Mouse (Mus musculus) heart, embryonic 15.5 days (tissue): ENCODE measurements around the gene 4930432M17Rik. TPM values are rescaled to one million over a fixed set of nuclear protein-coding genes. Genes with fewer than 3 reads are reported as not detected.

Experiments
- ATAC-seq: fragments of 200-750 bp; cut with Nextera tagmentation; replicated peaks from 2 replicates; pipeline ENCODE4 v1.8.0; 2017; ENCODE audit warnings: low read depth, moderate TSS enrichment; ENCODE audit not compliant: insufficient number of reproducible peaks, insufficient read depth, low FRiP score
- H3K27ac ChIP-seq: fragments of 300-500 bp; sonication (generic); 2 replicates; pipeline ENCODE4 v1.5.1; 2015; ENCODE audit warnings: mild to moderate bottlenecking, inconsistent platforms
- H3K27me3 ChIP-seq: fragments of 300-500 bp; sonication (generic); 2 replicates; pipeline ENCODE4 v1.6.1; 2015; ENCODE audit warnings: inconsistent platforms
- H3K36me3 ChIP-seq: fragments of 300-500 bp; sonication (generic); 2 replicates; pipeline ENCODE4 v1.6.1; 2015; ENCODE audit warnings: mild to moderate bottlenecking, inconsistent platforms
- H3K4me1 ChIP-seq: fragments of 300-500 bp; sonication (generic); replicated peaks from 2 replicates; pipeline ENCODE4 v1.6.1; 2015; ENCODE audit warnings: inconsistent platforms
- H3K4me2 ChIP-seq: fragments of 300-500 bp; sonication (generic); 2 replicates; pipeline ENCODE4 v1.6.1; 2015; ENCODE audit warnings: inconsistent platforms, mild to moderate bottlenecking, moderate library complexity
- H3K4me3 ChIP-seq: fragments of 300-500 bp; sonication (generic); 2 replicates; pipeline ENCODE4 v1.5.1; 2015; ENCODE audit warnings: mild to moderate bottlenecking, inconsistent platforms
- H3K9ac ChIP-seq: fragments of 300-500 bp; sonication (generic); 2 replicates; pipeline ENCODE4 v1.6.1; 2015; ENCODE audit warnings: mild to moderate bottlenecking, inconsistent platforms
- H3K9me3 ChIP-seq: fragments of 300-500 bp; sonication (generic); replicated peaks from 2 replicates; pipeline ENCODE4 v1.6.1; 2016; ENCODE audit warnings: inconsistent platforms
- WGBS: fragments of 180-500 bp; shearing (Covaris S2); methylation state at CpG from one replicate; pipeline ENCODE4 v1.1.7; 2015; ENCODE audit warnings: mixed read lengths; 5-methylcytosine and 5-hydroxymethylcytosine counted together
- polyA plus RNA-seq: library from polyadenylated mRNA; unstranded; fragments of >200 nt; fragmentation: Nextera tagmentation; extraction: Ambion mirVana; gene quantifications from 2 replicates; pipeline ENCODE4 v1.2.1, GENCODE M21; 2015

The 4930432M17Rik gene
- not detected in 2 replicates for polyA plus RNA-seq

DNA sequence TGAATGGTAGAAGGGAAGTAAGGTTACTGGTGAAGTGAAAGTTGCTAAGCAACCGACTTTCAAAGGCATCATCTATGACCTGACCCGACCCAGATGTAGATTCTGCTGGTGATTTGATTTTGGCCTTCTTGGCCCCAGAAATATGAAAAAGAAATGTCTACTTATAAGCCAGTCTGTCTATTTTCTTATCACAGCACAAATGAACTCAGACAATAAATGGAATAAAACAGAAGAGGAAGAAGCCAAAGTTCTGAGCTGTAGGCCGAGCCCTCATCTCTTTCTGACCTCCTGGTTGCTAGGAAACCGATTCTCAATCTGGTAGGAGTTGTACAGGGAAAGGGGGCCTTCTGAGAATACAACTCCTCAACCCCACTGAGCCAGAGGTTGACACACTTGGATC lies at the start of gene 4930432M17Rik:
4930432M17Rik (plus strand) TSS at position 301 of the 400 bp plus-strand sequence.
- Histone ChIP-seq H3K4me1 (0 out of 2 replicates have a peak, but pooled peaks cover 3% of the 10 kb centered on the region), H3K4me2 (no peak within 1 kb of the TSS), H3K27me3 (no peaks in the 10 kb centered on the region), H3K9me3 (no peaks in the 10 kb centered on the region), H3K36me3 (no peaks in the 10 kb centered on the region), H3K4me3 (no peak within 1 kb of the TSS), H3K27ac (no peak within 1 kb of the TSS), H3K9ac (no peak within 1 kb of the TSS)
- no peak for ATAC-seq
- 80% methylated on average over 4 of the region's 4 CpGs for WGBS

DNA sequence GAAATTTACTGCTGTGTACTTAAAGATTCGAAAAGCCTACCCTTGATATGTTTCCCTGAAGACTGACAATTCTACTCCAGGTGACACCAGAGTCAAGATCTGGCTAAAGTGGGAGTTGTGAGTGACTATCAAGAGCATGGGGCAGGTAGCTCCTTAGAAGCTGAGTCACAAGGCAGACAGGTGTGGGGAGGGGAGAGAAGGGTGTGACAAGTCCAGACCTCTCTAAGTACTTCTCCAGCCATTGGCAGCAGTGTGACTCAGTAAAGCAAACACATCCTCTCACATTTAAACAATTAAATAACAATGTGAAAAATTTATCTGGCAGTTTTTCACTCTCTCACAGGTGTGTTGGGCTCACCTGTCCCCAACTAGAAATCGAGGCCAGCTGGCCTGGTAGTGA lies 44.9 kb upstream of the 4930432M17Rik start:
- H3K4me1 ChIP-seq, result no peaks in the 10 kb centered on the region
- no peak overlapping the region for H3K27ac ChIP-seq
- H3K9me3 ChIP-seq, result no peaks in the 10 kb centered on the region
- WGBS, result 75% methylated on average over 2 of the region's 2 CpGs
- H3K27me3 ChIP-seq, result no peaks in the 10 kb centered on the region
- no peak overlapping the region for H3K9ac ChIP-seq
- no peak overlapping the region for H3K4me2 ChIP-seq
- no peak for ATAC-seq
- no peak overlapping the region for H3K4me3 ChIP-seq
- H3K36me3 ChIP-seq, result no peaks in the 10 kb centered on the region

DNA sequence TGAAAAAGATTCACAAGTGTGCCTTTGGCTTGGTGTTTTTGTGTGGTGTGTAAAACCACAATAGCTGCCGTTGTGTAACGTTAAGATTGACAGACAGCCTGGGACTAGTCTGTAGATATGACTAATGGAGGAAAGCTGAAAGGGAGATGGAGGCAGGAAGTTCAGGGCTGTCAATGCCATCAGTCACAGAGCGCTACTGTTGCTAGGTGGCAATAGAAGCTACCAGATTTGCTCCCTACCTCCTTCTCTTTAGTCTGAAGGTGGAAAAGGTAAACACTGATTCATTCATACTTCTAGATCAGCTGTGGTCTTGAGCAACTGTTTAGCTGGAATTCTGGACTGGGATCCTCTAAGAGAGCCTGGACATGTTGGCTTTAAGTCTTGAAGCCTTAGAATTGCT lies 44.3 kb upstream of the 4930432M17Rik start:
- no peaks in the 10 kb centered on the region for H3K27me3 ChIP-seq
- 72% methylated on average over 3 of the region's 3 CpGs for WGBS
- no peak overlapping the region for H3K9ac ChIP-seq
- H3K4me1 ChIP-seq, result no peaks in the 10 kb centered on the region
- H3K27ac ChIP-seq, result no peak overlapping the region
- H3K4me3 ChIP-seq, result no peak overlapping the region
- no peaks in the 10 kb centered on the region for H3K9me3 ChIP-seq
- H3K36me3 ChIP-seq, result no peaks in the 10 kb centered on the region
- no peak overlapping the region for H3K4me2 ChIP-seq
- ATAC-seq, result no peak

GRCm38 (mm10) chr3:121628245-121628644 lies 42.3 kb upstream of the 4930432M17Rik start:
- H3K4me1 ChIP-seq, result no peaks in the 10 kb centered on the region

DNA sequence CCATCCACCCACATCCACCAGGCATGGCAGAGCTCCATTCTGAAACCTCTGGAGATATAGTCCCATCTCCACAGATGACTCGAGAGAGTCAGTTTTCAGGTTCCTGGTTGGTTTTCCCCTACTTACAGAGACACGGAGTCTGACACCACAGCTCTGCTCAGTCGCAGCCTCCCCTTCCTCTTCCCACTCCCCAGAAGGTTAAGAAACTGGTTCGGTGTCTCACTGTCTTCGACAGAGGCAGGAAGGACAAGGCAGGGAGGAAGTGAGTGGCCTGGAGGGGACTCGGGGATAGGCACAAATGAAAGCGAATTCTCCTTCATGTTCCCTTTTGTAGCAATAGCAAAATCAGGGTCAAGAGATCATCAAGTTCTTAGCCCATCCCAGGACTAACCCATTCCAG lies 39.9 kb upstream of the 4930432M17Rik start:
- Histone ChIP-seq H3K27ac (no peak overlapping the region), H3K4me2 (no peak overlapping the region), H3K27me3 (no peaks in the 10 kb centered on the region), H3K4me3 (no peak overlapping the region), H3K9me3 (no peaks in the 10 kb centered on the region), H3K36me3 (no peaks in the 10 kb centered on the region), H3K4me1 (no peaks in the 10 kb centered on the region), H3K9ac (no peak overlapping the region)
- no peak for ATAC-seq
- 63% methylated on average over 7 of the region's 7 CpGs for WGBS

More at GRCm38 (mm10) chr3:121628245-121628644, 42.3 kb upstream of the 4930432M17Rik start:
- ATAC-seq, result no peak
- H3K9ac ChIP-seq, result no peak overlapping the region
- H3K4me2 ChIP-seq, result no peak overlapping the region
- H3K36me3 ChIP-seq, result no peaks in the 10 kb centered on the region
- no peaks in the 10 kb centered on the region for H3K9me3 ChIP-seq
- H3K27ac ChIP-seq, result no peak overlapping the region
- no peaks in the 10 kb centered on the region for H3K27me3 ChIP-seq
- no peak overlapping the region for H3K4me3 ChIP-seq
- 44% methylated on average over 3 of the region's 3 CpGs for WGBS

DNA sequence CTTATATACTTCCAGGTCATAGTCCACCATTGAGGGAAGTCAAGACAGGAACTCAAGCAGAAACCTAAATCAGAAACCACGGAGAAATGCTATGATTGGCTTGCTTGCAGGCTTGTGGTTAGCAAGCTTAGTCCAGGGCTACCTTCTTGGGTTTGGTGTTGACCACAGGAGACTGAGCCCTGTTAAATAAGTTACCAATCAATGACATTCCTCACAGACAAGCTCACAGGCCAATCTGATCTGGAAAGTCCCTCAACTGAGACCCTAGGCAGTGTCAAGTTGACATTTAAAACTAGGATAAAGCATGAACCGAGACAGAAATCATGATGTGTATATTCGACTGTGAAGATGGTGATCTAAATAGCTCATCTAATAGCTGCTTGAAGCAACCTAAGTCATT lies 35.6 kb upstream of the 4930432M17Rik start:
- ATAC-seq, result no peak
- H3K27ac ChIP-seq, result no peak overlapping the region
- no peak overlapping the region for H3K4me3 ChIP-seq
- H3K4me2 ChIP-seq, result no peak overlapping the region
- H3K27me3 ChIP-seq, result no peaks in the 10 kb centered on the region
- no peaks in the 10 kb centered on the region for H3K9me3 ChIP-seq
- H3K9ac ChIP-seq, result no peak overlapping the region
- 75% methylated on average over 3 of the region's 3 CpGs for WGBS
- no peaks in the 10 kb centered on the region for H3K36me3 ChIP-seq
- H3K4me1 ChIP-seq, result peaks cover 5% of the 10 kb centered on the region; the same call in 1 of the 2 replicates

GRCm38 (mm10) chr3:121635505-121635904 lies 35.1 kb upstream of the 4930432M17Rik start:
- no peaks in the 10 kb centered on the region for H3K9me3 ChIP-seq
- no peak overlapping the region for H3K4me2 ChIP-seq
- H3K4me3 ChIP-seq, result no peak overlapping the region
- peaks cover 5% of the 10 kb centered on the region for H3K4me1 ChIP-seq
- no peaks in the 10 kb centered on the region for H3K36me3 ChIP-seq
- H3K27me3 ChIP-seq, result no peaks in the 10 kb centered on the region
- H3K27ac ChIP-seq, result no peak overlapping the region
- WGBS, result 61% methylated on average over 7 of the region's 7 CpGs
- ATAC-seq, result no peak
- no peak overlapping the region for H3K9ac ChIP-seq

- Histone ChIP-seq H3K27ac (no peak overlapping the region), H3K4me1 (peaks cover 5% of the 10 kb centered on the region), H3K4me2 (no peak overlapping the region), H3K27me3 (no peaks in the 10 kb centered on the region), H3K4me3 (no peak overlapping the region), H3K9ac (no peak overlapping the region), H3K9me3 (no peaks in the 10 kb centered on the region), H3K36me3 (no peaks in the 10 kb centered on the region)
- ATAC-seq, result 0 out of 2 replicates have a peak, but pooled peaks have one; percentile 58
- 30% methylated on average over 6 of the region's 6 CpGs for WGBS
Measured at GRCm38 (mm10) chr3:121636315-121636714, 34.2 kb upstream of the 4930432M17Rik start.

GRCm38 (mm10) chr3:121636748-121637147 lies 33.8 kb upstream of the 4930432M17Rik start:
- Histone ChIP-seq H3K4me2 (no peak overlapping the region), H3K4me3 (no peak overlapping the region), H3K27ac (no peak overlapping the region), H3K4me1 (peaks cover 5% of the 10 kb centered on the region), H3K9me3 (no peaks in the 10 kb centered on the region), H3K9ac (no peak overlapping the region), H3K27me3 (no peaks in the 10 kb centered on the region), H3K36me3 (no peaks in the 10 kb centered on the region)
- 79% methylated on average over 7 of the region's 7 CpGs for WGBS
- no peak for ATAC-seq

- ATAC-seq, result no peak
- Histone ChIP-seq H3K4me2 (no peak overlapping the region), H3K4me1 (peaks cover 5% of the 10 kb centered on the region), H3K36me3 (no peaks in the 10 kb centered on the region), H3K27ac (no peak overlapping the region), H3K9ac (no peak overlapping the region), H3K27me3 (no peaks in the 10 kb centered on the region), H3K4me3 (no peak overlapping the region), H3K9me3 (no peaks in the 10 kb centered on the region)
- WGBS, result 75% methylated on average over 5 of the region's 5 CpGs
Measured at GRCm38 (mm10) chr3:121637792-121638191, 32.8 kb upstream of the 4930432M17Rik start.

- Histone ChIP-seq H3K9ac (no peak overlapping the region), H3K4me1 (peaks cover 8% of the 10 kb centered on the region), H3K4me2 (no peak overlapping the region), H3K27ac (no peak overlapping the region), H3K4me3 (no peak overlapping the region), H3K9me3 (no peaks in the 10 kb centered on the region), H3K36me3 (no peaks in the 10 kb centered on the region), H3K27me3 (no peaks in the 10 kb centered on the region)
- 86% methylated on average over 3 of the region's 3 CpGs for WGBS
- ATAC-seq, result no peak
Measured at GRCm38 (mm10) chr3:121638241-121638640, 32.3 kb upstream of the 4930432M17Rik start.

DNA sequence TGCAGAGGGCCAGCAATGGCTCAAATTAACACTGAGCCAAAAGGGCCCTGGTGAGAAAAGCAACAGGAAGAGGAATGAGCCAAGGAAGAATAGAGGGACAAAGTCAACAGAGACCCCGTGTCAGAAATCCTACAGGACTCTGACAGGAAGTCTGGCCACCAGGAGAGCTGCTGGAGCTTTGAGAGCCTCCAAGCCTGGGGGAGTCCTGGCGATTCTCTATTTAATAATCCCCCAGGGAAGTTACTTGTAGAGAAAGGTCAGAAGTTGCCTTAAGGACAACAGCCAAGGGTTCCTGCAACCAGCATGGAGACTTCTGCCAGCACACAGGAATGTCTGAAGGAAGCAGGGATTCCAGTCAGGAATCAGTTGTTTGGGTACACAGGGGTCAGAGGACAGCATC lies 30.0 kb upstream of the 4930432M17Rik start:
- no peaks in the 10 kb centered on the region for H3K9me3 ChIP-seq
- ATAC-seq, result no peak
- H3K4me2 ChIP-seq, result no peak overlapping the region
- H3K4me1 ChIP-seq, result peaks cover 13% of the 10 kb centered on the region
- no peaks in the 10 kb centered on the region for H3K36me3 ChIP-seq
- no peak overlapping the region for H3K27ac ChIP-seq
- H3K27me3 ChIP-seq, result no peaks in the 10 kb centered on the region
- H3K9ac ChIP-seq, result no peak overlapping the region
- WGBS, result 35% methylated on average over 2 of the region's 2 CpGs
- no peak overlapping the region for H3K4me3 ChIP-seq
